Mouse (Mus musculus) lung, postnatal 4 days (tissue): ENCODE results near the gene Ankdd1b.

Experiments used
- DNase-seq, 2 experiments: peaks; one replicate each; pipeline ENCODE4 v3.0.0; 2021

The Ankdd1b gene

DNA sequence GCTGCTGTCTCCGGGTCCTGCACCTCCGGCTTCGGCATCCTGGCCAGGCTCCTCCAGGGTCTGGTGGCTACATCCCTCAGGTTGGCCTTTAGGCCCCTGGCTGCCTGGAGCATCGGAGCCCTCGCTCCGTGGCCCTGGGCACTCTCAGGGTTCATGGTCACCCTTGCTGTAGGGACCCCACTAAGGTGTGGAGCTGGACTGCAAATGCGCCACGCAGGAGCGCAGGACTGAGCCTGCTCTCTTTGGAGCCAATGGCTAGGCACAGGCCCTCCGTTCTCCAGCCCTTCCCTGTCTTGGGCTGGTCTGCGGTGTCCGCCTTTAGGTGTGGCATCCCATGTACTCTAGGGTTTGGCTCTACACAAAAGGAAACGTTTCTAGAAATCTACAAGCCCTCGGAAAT is at the start of gene Ankdd1b:
Ankdd1b (minus strand) TSS at position 242 of the 400 bp plus-strand sequence.
- no peak for DNase-seq

DNA sequence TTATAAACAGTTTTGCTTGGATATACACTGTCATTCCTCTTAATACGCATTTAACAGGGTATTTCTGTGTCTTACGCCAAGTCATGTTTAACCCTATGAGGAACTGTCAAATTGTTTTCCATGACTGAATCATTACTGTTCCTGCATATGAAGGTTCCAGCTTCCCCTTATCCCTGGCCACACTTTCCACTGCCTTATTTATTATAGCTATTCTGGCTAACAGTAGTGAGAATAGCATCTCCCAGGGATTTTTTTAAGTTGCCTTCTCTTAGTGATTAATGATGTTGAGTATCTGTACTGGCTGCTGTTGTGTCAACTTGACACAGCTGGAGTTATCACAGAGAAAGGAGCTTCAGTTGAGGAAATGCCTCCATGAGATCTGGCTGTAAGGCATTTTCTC is 46.3 kb upstream of the Ankdd1b start:
- DNase-seq: no peak

DNA sequence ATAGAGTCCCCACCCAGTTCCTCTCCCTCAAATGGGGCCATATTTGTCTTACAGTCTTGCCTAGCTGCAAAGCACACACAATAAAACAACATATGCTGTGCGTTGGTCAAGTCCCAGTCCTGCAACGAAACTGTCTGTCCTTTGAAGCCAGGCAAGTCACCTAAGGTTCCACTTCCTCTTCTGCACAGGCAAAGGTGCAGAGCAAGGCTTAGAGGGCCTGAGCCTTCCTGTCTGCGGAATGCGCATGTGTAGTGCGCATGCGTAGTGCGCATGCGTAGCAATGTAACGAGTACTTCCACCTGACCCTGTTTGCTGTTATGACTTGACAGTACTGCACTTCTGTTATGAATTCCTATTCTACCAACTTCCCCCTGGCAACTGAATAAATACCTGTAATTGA is 45.3 kb upstream of the Ankdd1b start:
- no peak for DNase-seq

DNA sequence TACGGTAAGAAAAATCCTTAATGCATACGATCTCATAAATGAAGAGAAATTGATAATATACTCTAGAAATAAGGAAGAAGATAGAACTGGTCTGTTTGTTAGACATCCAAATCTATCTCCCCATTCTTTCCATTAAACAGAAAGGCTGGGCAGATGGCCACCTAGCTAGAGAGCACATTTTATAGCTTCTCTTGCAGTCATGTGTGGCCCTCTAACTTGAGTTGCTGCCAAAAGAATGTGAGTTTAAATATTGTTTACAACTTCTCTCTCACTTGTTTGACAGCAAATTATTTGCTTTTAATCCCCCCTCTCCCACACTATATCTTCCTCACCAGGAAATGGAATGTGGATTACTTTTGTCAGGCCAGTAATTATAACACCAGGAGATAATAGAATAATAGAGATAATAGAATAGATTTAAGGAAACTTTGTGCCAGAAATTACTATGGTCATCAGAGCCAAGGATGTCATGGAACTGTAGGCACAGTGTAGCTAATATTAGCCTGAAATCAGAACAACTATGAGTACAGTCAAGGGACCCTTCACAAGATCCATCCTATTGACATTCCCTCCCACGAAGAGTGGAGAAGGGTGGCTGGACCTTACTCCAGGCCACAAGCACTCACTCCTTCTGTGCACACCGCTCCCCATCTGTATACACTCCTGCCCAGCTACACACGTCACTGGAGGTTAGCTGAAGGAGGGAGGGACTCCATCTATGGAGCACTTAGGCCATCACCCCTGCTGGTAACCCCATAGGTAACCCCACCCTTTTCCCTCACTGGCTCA is 43.4 kb upstream of the Ankdd1b start:
- no peak for DNase-seq

DNA sequence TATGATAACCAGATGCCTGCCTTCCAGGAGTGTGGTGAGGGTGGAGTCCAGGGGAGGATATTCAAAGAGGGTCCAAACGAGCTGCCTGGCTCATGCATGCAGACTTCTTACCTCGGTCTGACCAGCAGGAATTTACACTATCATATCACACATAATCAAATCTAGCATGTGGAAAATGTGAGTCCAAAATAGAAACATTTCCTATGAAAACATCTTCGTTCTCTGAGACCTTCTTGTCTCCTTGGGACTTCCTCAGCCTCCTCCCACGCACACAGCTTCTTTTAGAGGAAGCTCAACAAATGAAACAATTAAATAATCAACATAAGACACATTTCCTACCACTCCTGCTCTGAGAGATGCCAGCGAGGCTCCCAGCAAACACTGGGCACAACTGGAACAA is 40.9 kb upstream of the Ankdd1b start:
- no peak for DNase-seq

DNA sequence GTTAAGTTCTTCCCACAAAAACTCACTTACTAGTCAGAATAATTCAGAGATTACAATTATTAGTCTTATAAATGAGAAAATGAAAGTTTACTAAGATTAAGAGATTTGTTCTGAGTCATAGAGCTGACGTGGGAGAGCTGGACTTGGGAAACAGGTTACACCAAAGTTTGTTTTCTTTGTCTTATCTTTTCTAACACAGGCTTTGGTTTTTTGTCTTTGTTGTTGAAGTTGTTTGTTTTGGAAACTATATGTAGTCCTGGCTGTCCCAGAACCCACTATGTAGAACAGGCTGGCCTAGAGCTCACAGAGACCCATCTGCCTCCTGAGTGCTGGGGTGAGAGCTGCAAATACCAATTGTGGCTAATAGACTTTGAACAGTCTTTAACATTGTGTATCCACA is 40.3 kb upstream of the Ankdd1b start:
- no peak for DNase-seq

DNA sequence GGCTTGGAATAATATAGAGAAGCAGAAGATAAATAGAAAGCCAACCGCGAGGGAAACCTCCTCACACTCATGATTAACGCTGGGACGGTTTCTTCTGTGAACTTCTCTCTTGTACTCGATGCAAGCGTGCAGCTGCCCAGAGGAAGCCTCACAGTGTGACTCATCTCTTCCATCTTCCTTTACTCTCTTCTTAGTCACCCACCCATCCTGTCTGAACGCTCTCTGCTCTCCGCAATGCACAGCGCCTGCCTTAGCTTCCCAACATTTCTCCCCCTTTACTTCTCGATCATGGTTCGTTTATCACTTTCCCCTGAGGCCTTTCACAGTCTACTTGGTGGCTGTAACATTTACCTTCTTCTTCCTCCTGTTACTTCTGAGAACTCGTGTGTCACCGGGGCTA is 39.6 kb upstream of the Ankdd1b start:
- DNase-seq: no peak

DNA sequence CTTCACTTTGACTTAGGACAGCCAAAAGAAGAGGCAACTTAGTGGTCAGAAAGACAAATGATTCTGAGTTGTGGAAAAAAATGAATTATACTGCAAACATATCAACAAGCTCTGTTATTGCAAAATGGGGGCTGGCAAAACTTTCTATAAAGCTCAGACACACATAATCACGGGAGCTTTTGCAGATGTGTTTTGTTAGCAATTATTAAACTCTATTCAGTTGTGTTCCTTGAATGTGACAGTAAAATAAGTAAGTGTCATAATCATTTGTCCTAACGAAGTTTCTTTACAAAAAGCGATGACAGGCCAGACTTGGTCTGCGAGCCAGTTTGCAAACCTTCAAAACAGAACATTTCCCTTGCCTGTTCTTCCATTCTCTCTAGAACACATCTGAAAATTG is 36.5 kb upstream of the Ankdd1b start:
- no peak for DNase-seq

DNA sequence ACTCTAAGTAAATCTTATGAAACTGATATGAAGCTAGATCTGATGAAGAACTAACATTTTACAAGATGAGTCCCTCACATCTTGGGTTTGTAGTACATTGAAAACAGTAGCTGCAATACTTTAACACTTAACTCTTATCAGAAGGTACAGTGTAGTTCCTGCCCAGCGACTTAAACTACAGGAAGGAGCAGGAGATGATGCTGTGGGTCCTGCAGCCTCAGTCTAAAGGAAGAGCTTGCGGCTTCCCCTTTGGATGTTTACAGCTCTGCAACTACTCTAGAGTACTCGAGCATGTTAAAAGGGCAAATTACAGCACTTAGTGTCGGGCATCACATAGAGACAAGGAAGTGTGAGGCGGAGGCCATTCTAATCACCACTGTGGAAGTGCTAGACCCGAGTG is 35.3 kb upstream of the Ankdd1b start:
- no peak for DNase-seq

DNA sequence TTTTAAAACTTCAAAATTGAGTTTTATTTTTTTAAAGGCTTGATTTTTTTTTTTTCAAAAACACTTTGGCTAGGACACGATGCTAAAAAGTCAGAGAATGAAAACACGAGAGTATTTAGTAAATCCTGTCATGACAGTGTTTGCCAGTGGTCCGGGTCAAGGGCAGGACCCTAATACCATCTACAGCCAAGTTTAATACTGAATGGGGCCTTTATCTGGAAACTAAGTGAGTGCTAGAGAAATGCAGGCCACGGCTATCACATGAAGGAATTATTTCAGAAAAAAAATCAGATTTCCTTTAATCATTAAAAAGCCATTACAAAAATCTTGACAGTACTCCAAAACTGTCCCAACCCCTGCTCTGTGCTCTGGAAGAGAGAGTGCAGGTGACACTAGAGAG is 34.7 kb upstream of the Ankdd1b start:
- peak in 1 of 2 experiments; percentile 54 for DNase-seq

DNA sequence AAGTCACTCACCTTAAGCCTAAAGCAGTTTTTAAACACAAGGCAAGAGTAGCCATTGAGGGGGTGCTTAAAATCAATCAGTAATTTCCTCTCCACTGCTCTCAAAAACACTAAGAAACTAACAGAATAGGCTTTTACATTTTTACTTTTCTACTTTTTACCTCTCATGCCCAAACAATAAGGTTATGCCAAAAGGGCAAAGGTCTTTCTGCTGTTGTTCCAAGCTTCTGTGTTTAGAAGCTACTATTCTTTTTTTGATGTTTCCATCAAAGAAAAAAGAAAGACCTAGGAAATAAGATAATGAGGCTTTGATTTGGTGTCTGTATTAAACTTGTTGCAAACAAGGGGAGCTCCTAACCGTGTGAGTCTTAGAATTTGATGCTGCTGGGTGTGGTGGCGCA is 28.9 kb upstream of the Ankdd1b start:
- DNase-seq: no peak

DNA sequence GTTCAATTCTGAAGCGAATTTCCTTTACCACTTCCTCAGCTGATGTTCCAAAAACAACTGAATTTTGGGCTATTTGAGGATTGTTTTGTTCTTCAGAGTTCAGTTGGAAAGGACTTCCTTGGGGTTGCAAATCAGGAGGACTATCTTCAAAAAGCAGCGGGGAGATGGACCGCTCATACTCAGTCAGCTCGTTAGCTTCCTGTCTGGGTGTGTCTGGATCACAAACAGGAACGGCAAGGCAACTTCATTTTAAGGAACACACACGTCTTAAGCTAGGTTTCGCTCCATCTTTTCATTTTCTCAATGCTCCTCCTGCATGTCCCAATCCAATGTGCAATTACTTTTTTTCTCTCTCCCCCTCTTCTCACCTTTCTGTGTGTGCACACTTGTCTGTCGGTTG is 25.6 kb upstream of the Ankdd1b start:
- DNase-seq: no peak

DNA sequence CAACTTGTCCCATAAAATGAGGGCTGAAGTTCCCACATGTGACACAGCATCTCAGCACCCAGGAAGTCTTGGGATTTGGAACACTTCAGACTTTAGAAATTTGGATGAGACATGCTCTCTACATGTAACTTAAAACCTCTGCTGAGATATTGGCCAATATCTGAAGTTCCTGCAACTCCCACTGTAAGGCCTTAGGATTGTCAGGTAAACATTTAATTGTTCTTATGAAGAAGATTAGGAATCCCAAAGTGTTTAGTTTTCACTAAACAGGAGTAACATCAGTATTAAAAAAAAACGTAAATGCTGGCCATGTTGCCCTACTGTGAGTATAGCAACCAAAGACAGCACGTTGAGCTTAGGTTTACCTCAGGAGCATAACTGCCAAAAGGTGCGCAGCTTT is 19.4 kb upstream of the Ankdd1b start, which contains the start of gene Gm17622:
Gm17622 (plus strand) TSS at position 301 of the 400 bp plus-strand sequence.
- no peak for DNase-seq

DNA sequence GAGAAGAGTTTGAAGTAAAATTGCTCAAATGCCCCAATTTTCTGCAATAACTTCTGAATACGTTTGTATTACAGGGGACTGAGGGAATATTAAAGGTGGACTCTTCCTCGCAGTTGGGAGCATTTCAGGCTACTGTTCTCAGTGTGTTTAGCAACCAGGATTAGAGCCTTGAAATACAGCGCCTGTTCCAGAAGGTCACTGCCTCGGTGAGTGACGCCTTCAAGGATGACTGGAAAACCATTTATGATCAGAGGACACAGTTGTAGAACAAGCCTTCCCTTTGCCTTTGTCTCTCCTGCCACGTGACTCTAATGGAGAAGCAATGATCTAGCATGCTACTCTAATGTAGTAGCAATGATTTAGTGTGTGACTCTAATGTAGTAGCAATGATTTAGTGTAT is 17.0 kb upstream of the Ankdd1b start:
- DNase-seq: no peak

DNA sequence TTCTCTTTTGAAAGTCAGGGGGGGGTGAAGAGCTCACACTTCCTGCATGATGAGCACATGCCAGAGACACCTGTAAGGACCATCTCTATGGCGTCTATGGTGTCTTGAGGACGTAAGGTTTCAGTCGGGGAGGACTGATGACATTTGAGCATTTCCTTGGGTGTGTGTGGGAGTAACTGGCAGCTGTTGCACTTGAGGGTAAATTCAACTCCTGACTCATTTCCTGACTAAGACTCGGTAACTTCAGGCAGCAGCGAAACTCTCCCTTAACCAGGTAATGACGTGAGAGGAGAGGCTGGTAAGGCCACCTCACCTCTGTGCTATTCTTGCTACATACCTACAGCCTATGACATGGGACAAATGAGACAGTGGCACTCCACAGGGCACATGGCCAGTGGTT is 16.2 kb upstream of the Ankdd1b start:
- no peak for DNase-seq

DNA sequence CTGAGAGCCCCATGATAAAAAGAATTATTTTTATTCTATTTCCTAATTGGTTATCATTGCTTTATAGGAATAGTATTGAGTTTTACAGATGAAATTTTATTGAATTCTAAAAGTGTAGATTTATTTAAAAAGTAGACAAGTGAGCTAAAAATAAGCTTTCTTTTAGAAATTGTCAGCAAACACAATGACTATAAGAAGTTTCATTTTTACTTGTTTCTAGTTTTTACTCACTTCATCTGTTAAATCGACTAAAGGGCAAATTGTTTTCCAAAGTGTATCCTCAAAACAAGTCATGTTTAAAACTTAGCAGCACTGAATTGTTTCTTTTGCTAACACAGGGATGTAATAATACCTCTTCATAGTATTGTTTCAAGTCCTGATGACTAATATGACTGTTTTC is 8.0 kb upstream of the Ankdd1b start:
- DNase-seq: no peak

DNA sequence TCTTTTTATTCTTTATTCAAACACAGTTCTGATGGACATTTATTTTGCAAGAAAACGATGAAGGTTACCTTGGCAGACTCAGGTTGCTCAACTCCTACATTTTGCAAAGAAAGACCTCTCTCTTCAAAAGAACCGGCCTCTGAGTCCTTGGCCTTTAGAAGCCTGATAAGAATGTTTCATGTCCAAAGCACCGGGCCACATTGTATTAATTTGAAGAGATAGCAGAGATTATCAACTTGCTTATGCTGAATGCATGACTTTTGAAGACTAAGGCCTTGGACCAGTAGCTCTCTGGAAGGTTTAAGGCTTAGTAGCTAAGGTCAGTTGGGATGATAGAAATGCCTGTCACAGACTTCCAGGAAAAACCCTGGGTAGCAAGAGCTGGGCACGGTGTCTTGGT is 6.2 kb upstream of the Ankdd1b start:
- no peak for DNase-seq

DNA sequence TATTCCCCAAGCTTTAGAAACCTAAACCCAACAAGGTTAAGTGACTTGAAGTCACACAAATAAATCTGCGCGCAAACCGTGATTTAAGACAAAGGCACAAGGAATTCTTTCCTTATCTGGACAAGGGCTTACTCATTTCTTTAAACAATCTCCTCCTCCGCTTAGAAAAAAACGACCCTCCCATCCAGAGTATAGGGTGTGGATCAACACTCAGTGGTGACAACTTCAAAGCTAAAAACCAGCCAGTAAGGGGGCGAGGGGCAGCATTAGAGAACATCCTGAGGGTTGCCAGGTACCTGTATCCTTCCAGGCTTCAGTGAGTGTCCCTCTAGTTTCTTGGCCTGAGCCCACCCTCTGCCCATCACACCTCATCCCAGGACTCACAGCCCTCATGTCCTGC is 442 bp downstream of the Ankdd1b start:
- DNase-seq: no peak

DNA sequence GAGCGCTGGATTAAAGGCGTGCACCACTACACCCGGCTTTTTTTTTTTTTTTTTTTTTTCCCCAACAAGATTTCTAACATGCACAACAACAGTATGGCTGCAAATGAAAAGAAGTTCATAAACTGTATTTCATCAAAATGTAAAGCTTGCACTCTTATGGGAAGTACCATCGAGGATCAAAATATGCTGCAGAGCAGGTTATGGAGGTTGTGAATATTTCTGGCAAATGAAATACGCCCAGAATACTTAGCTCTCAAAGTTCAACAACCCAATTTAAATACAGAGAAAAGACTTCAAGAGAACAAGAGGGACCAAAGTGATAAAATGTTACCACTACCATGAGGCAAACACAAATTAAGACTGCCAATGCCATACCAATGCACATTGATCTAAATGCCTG is 2.3 kb downstream of the Ankdd1b start:
- DNase-seq: no peak

DNA sequence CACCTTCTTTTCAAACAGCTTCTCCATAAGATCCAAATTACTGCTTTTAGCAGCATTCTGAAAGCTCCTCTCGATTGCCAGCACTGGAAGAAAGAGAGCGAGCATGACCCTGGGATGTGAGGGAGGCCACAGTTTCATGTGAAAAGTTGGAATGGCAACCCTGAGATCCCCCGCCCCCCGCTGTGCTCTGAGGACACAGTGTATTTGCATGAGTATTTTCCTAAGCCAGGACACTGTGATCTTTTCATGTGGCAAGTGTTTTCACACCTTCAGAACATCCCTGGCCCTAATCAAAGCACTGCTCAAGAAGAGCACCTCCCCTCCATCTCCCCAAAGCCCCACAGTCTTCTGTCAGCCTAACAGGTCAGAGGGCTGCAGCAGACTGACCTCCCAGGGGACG is 5.7 kb downstream of the Ankdd1b start:
- DNase-seq: no peak

DNA sequence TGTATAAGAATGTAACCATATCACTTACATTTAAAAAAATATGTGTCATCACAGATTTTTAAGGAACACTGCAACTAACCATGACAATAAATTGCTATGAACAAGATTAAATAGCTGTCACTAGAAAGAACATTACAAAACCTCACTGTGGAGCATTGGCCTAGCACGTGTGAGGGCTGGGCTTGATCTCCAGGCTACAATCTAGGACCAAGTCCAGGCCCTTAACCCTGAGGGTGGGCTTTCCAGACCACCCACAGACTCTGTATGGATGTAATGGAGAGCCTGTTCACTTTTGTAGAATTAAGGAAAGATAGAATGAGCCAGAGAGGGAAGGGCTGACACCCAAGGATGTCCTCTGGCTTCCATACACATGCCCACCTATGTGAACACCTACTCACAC is 8.4 kb downstream of the Ankdd1b start:
- no peak for DNase-seq

DNA sequence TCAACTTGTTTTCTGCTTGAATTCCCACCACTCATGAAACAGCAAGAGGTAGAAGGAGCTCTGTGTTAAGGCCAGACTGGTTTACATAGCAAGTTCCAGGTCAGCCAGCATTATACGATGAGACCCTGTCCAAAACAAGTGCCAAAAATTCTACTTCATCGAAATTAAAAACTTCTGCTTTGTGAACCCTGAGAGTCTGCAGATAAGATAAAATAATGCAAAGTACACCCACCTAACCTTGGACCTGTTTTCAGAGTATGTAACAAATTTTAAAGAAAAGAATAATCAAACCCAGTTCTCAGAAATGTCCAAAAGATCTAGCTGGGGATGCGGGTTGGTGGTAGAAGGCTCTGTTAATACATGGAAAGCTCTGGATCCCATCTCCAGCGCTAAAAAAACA is 12.4 kb downstream of the Ankdd1b start:
- no peak for DNase-seq

DNA sequence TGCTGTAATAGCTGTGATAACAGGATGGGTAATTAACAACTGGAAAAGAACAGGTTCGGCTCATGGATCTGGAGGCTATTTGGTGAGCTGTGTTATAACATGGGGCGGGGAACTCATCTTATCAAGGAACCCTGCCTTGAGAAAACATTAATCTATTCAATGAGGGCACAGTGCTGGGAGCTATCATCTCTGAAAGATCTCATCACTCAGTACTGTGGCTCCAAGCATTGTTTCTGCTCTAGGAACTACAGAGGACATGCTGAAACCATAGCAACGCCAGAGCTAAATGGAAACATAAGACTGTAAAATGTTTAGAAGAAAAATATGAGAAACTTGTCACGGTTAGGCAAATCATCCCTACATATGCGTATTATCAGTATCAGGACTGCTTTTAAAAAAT is 13.0 kb downstream of the Ankdd1b start:
- DNase-seq: no peak

DNA sequence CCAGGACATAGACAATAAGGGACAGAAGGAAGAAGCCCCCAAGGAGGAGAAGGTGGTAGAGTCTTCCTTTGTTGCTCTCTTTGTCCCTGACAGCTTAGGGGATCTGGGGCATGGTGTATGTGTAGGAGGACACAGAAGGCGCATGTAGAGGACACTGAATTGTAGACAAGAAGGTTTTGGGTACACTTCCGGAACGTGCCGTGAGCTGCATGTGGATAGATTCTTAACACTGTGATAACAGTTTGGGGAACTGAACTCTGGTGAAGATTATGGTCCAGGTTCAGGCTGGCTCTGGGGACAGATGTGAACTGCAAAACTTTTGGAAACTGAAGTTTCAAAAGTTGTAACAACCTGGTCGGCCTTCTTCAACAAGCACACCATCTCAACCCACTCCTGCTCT is 13.4 kb downstream of the Ankdd1b start:
- DNase-seq: no peak

DNA sequence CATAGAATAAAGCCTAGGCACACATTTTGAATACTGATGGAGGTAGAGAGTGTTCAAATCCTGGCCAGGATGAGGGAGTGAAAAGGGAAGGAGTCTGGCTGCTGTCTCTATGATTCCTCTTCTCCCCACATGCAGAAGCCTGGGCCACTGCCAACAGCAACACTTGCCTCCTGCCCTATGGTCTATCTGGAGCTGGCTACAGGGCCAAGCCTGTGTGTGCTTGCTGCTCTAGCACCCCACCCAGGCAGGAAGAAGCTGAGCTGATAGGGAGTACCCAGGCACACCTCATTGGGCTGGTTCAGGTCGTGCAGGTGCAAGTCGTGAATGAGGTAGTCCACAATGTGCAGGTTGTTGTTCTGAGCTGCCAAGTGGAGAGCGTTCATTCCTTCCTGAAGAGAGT is 16.7 kb downstream of the Ankdd1b start:
- peak in 1 of 2 experiments; percentile 47 for DNase-seq
